Mouse (Mus musculus) intestine, embryonic 14.5 days (tissue): Measurements from ENCODE around the gene Foxa1. TPM values are rescaled to one million over a fixed set of nuclear protein-coding genes. Genes with fewer than 3 reads are reported as not detected.

Source experiments
- ATAC-seq: fragments of 200-750 bp; cut with Nextera tagmentation; replicated peaks from 2 replicates; pipeline ENCODE4 v1.8.0; 2017; ENCODE audit warnings: low read depth, moderate number of reproducible peaks, moderate TSS enrichment, moderate library complexity; ENCODE audit not compliant: low FRiP score, low TSS enrichment
- DNase-seq: peaks from one replicate; pipeline ENCODE4 v3.0.0-alpha.2; 2018; ENCODE audit warnings: low spot score
- H3K27ac ChIP-seq: fragments of 300-500 bp; sonication (generic); 2 replicates; pipeline ENCODE4 v1.5.1; 2014; ENCODE audit warnings: low read depth, mild to moderate bottlenecking, control low read depth
- H3K27me3 ChIP-seq: fragments of 300-500 bp; sonication (generic); replicated peaks from 2 replicates; pipeline ENCODE4 v1.6.1; 2014; ENCODE audit warnings: low read length, control low read depth; ENCODE audit not compliant: control insufficient read depth, insufficient read depth
- H3K36me3 ChIP-seq: fragments of 300-500 bp; sonication (generic); 2 replicates; pipeline ENCODE4 v1.6.1; 2014; ENCODE audit warnings: low read length, control low read depth; ENCODE audit not compliant: control insufficient read depth, insufficient read depth
- H3K4me1 ChIP-seq: fragments of 300-500 bp; sonication (generic); replicated peaks from 2 replicates; pipeline ENCODE4 v1.6.1; 2014; ENCODE audit warnings: low read length, control low read depth, mixed read lengths; ENCODE audit not compliant: control insufficient read depth, insufficient read depth
- H3K4me2 ChIP-seq: fragments of 300-500 bp; sonication (generic); 2 replicates; pipeline ENCODE4 v1.6.1; 2014; ENCODE audit warnings: low read length
- H3K4me3 ChIP-seq: fragments of 300-500 bp; sonication (generic); 2 replicates; pipeline ENCODE4 v1.5.1; 2014; ENCODE audit warnings: low read depth, low read length, control low read depth, mixed read lengths
- H3K9ac ChIP-seq: fragments of 300-500 bp; sonication (generic); 2 replicates; pipeline ENCODE4 v1.6.1; 2014; ENCODE audit warnings: mild to moderate bottlenecking, low read length
- H3K9me3 ChIP-seq: fragments of 300-500 bp; sonication (generic); 2 replicates; pipeline ENCODE4 v1.6.1; 2016; ENCODE audit warnings: low read length, control low read depth; ENCODE audit not compliant: control insufficient read depth
- WGBS: fragments of 180-500 bp; shearing (Covaris S2); extraction: QIAGEN DNeasy Blood & Tissue Kit; methylation state at CpG from one replicate; pipeline ENCODE4 v1.1.7; 2014; 5-methylcytosine and 5-hydroxymethylcytosine counted together
- polyA plus RNA-seq: library from polyadenylated mRNA; unstranded; fragments of >200 nt; fragmentation: Nextera tagmentation; extraction: Ambion mirVana; gene quantifications from 2 replicates; pipeline ENCODE4 v1.2.1, GENCODE M21; 2014

Foxa1 gene
- polyA plus RNA-seq, 1 experiment from 2014 or later = 8.4 TPM

DNA sequence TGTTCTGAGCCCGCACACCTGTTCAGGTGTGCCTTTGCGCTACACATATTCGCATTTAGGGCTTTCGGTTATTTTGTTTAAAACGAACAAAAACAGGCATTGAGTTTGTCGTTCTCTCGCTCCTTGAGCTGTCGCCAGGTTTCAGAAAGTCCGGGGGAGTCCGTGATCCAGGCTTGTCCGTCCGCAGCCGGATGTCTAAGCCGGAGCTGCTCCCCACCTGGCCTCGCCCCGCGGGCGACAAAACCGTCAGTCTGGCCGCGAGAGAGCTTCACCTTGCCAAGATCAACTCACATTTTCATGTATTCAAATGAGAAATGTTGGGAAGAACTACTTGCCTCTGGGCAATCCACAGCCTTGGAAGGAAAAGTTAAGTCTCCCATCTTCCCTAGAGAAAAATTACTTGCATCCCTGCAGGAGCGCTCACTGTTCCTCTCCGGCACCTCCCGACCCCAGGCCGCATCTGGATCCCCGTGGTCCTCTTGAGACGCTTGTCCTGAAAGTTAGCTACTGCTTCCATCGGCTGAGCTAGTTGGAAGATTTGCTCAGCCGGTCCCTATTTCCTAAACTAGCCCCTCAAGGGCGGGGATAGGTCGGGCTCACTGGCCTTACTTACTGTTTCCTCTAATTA, 3.6 kb upstream of the Foxa1 start:
- H3K27ac ChIP-seq = peak overlapping the region; percentile 49; the same call in 1 of the 2 replicates
- H3K9me3 ChIP-seq = no peaks in the 10 kb centered on the region
- peaks cover 100% of the 10 kb centered on the region for H3K27me3 ChIP-seq
- WGBS = 3% methylated on average over 31 of the region's 31 CpGs
- H3K4me2 ChIP-seq = peak overlapping the region; percentile 35
- H3K36me3 ChIP-seq = no peaks in the 10 kb centered on the region
- peak overlapping the region; percentile 27 for H3K4me3 ChIP-seq
- DNase-seq = peak; percentile 71
- 0 out of 2 replicates have a peak, but pooled peaks cover 4% of the 10 kb centered on the region for H3K4me1 ChIP-seq
- no peak for ATAC-seq
- H3K9ac ChIP-seq = peak overlapping the region; percentile 37

DNA sequence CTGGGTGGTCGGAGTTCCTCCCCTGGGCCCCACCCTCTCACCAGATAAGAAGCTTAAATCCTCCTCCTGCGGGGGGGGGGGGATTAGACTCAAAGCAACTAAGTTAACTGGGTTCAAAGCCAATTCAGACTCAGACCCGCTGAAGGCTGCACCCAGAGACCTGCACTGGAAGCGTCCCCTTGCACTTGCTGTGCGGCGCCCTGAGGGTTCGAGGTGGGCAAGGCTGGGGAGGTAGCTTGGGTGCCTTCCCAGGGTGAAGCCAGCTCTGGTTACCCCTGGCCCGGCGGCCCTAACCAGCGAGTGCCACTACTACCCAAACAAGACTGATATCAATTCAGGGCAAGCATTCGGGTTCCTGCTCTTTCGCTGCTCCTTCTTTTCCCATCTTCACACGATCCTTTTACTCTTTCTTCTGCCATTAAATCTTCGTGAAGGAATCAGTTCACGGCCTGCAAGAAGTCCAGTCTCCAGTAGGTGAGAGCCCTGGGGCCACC, 3.0 kb upstream of the Foxa1 start:
- DNase-seq = peak; percentile 74
- no peak for ATAC-seq
- H3K4me1 ChIP-seq = 0 out of 2 replicates have a peak, but pooled peaks cover 6% of the 10 kb centered on the region
- no peaks in the 10 kb centered on the region for H3K9me3 ChIP-seq
- peaks cover 100% of the 10 kb centered on the region for H3K27me3 ChIP-seq
- H3K27ac ChIP-seq = peak overlapping the region; percentile 49
- peak overlapping the region; percentile 27 for H3K4me3 ChIP-seq
- peak overlapping the region; percentile 35 for H3K4me2 ChIP-seq
- H3K36me3 ChIP-seq = no peaks in the 10 kb centered on the region
- under 1% methylated on average over 15 of the region's 15 CpGs for WGBS
- H3K9ac ChIP-seq = peak overlapping the region; percentile 37

DNA sequence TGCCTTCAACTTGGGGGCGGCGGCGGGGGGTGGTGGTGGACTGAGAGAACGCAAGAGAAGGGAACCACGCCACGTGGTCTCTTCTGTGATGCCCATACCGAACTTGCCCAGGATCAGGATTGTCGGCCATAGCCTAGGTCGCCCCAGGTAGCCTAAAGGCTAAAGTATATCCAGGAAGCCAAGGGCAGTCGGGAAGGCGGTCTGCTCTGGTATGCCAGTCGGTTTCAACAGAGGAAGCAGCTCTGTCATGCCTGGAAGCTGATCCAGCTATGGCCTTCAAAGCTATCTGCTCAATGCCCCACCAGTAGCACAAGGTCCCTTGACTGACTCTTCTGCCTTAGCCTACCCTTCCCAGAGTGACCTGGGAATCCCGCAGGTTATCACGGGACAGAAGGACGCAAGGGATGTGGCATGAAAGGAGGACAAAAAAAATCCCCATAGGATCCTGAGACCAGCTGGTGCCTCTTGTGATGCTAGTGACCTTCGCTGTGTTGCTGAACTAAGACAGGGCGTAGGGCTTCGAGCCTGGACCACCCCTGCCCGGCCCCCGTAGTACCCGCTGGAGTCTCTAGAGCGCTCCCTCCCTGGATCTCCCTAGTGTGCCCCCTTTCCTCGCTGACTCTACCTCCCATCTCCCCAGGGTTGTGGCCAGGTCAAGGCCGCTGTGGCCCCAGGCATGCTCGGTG, 2.4 kb upstream of the Foxa1 start:
- DNase-seq = peak; percentile 72
- Histone ChIP-seq H3K27me3 (peaks cover 100% of the 10 kb centered on the region), H3K9ac (no peak overlapping the region), H3K4me3 (0 out of 2 replicates have a peak overlapping the region, but pooled peaks have one; percentile 27), H3K36me3 (no peaks in the 10 kb centered on the region), H3K9me3 (no peaks in the 10 kb centered on the region), H3K27ac (peak overlapping the region; percentile 12), H3K4me1 (0 out of 2 replicates have a peak, but pooled peaks cover 6% of the 10 kb centered on the region), H3K4me2 (peak overlapping the region; percentile 35)
- WGBS = 3% methylated on average over 25 of the region's 25 CpGs
- ATAC-seq = 0 out of 2 replicates have a peak, but pooled peaks have one; percentile 4

DNA sequence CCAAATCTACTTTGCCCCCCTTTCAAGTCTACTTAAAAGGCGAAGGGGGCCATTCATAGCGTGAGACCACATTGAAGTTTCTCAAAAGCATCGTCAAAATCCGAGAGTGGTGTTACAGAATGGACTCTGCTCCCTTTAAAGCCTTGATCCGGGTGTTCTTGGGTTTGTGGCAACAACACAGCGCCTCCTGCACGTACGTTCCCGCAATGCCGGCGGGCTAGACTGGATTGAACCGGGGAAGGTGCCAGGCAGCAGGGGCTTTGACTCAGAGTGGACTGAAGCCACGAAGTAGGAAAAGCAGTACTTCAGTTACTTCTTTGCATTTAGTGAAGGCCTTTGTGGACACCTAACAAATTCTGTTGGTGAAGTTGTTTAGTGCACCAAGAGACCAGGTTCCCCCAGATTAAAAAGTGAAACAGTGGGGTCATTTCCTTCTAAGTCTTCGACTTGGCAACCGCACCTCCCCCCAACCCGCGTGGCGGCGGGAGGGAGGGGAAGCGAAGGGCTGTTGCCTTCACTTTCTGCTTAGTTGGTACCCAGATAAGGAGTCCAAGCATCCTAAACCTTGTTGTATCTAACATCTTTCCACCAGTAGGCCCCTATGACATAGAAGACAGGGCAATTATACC, 1.8 kb upstream of the Foxa1 start:
- ATAC-seq = no peak
- no peak overlapping the region for H3K4me3 ChIP-seq
- 0 out of 2 replicates have a peak, but pooled peaks cover 6% of the 10 kb centered on the region for H3K4me1 ChIP-seq
- under 1% methylated on average over 20 of the region's 20 CpGs for WGBS
- peak; percentile 82 for DNase-seq
- H3K9me3 ChIP-seq = no peaks in the 10 kb centered on the region
- no peaks in the 10 kb centered on the region for H3K36me3 ChIP-seq
- peak overlapping the region; percentile 12 for H3K27ac ChIP-seq
- H3K4me2 ChIP-seq = peak overlapping the region; percentile 35
- no peak overlapping the region for H3K9ac ChIP-seq
- H3K27me3 ChIP-seq = peaks cover 99% of the 10 kb centered on the region

DNA sequence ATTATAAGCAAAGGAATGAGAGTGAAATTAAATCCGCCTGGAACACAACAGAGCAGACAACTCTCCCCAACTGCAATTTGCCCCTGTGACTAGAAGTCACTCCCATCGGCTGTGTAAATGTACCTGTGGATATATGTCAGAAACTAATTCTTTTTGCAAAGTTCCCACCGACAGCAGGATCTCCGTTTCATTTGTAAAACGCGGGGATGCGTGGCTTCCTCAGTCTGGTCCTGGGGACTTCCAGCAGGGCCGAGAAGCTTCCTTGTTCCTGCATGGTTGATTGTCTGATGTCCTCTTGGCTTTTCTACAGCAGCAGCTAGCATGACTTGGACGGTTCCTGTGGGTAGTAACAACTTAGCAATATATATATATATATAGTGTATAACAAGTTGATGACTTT, 1.2 kb upstream of the Foxa1 start:
- Histone ChIP-seq H3K4me3 (no peak overlapping the region), H3K9ac (no peak overlapping the region), H3K27ac (peak overlapping the region; percentile 12; the same call in 1 of the 2 replicates), H3K9me3 (no peaks in the 10 kb centered on the region), H3K4me2 (peak overlapping the region; percentile 35), H3K36me3 (no peaks in the 10 kb centered on the region), H3K4me1 (0 out of 2 replicates have a peak, but pooled peaks cover 6% of the 10 kb centered on the region), H3K27me3 (peaks cover 99% of the 10 kb centered on the region)
- DNase-seq (peak; percentile 73), ATAC-seq (no peak)
- 2% methylated on average over 9 of the region's 9 CpGs for WGBS

DNA sequence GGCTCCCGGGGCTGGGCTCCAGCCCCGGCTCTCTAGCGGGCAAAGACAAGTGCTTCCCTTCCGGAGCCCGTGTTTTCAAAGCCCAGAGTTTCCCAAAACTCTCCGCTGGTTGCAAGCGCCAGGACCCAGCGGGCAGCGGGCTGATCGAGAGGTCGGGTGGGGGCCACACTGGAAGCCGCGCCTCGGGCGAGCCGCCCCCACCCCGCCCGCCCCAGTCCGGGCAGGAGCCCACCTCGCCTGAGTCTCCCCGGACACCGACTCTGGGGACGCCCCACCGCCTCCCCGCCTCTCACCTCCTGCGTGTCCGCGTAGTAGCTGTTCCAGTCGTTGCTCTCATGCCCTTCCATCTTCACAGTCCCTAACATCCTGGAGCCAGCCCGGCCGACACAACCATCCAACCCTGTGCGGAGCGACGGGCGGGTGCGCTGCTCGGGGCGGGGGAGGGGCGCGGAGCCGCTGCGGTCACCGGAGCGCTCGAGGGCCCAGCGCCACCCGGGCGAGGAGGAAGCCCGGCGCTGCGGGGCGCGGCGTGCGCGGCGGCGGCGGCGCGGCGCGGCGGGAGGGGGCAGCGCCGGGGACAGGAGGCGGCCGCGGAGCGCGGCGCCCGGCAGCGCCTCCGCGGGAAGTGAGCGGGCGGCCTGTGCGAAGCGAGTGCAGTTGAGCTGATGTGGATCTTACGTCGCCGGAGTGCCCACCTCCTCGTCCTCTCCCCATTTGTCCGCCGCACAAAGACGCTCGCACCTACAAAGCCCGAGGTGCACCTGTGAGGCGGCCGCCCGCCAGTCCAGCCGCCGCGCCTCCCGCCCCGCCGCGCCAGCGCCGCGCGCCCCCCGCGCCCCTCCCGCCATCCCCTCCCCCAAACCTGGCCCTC, 1.1 kb downstream of the Foxa1 start:
- Histone ChIP-seq H3K27ac (peak overlapping the region; percentile 81), H3K9ac (peak overlapping the region; percentile 65), H3K4me2 (peak overlapping the region; percentile 63), H3K9me3 (no peaks in the 10 kb centered on the region), H3K36me3 (no peaks in the 10 kb centered on the region), H3K4me3 (peak overlapping the region; percentile 52), H3K27me3 (peaks cover 99% of the 10 kb centered on the region), H3K4me1 (0 out of 2 replicates have a peak, but pooled peaks cover 6% of the 10 kb centered on the region)
- WGBS = under 1% methylated on average over 79 of the region's 106 CpGs
- ATAC-seq = peak; percentile 70
- DNase-seq = peak; percentile 81

DNA sequence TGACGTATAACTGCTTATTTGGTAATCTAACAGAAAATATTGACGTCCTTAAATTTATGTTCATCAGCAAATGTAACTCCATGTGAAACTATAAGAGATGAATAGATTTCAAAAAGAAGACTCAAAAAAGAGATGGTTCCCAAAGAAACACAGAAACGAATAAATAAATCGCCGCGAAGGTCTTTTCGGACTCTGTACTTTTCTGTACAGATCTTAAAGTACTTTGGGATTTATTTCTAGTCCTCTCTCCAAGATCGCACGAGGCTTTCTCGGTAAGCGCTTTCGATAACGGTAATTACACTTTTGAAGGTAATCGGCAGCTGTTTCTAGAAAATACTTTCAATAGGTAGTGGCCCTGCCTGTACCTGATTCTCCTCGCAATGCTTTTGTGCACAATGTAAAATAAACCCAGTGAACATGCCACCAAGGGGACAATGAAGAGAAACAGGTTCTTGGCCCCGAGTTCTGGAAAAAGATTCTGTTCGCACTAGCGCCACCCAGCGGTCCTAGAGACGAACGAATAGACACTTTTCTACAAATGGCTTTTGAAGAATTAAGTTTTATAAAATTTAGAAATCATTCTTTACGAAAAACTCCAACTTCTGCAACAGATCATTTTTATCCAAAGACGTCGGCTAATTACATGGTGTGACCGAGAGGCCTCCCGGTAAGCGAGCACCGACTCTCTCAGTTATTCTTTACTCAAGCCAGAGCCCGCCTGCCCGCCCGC, 1.9 kb downstream of the Foxa1 start:
- Histone ChIP-seq H3K27ac (peak overlapping the region; percentile 81), H3K4me1 (0 out of 2 replicates have a peak, but pooled peaks cover 6% of the 10 kb centered on the region)
- 2% methylated on average over 31 of the region's 31 CpGs for WGBS

More for the DNA sequence above, 1.9 kb downstream of the Foxa1 start:
- ATAC-seq (no peak), DNase-seq (peak; percentile 89)
- H3K27me3 ChIP-seq = peaks cover 96% of the 10 kb centered on the region
- H3K9me3 ChIP-seq = no peaks in the 10 kb centered on the region
- no peaks in the 10 kb centered on the region for H3K36me3 ChIP-seq
- H3K9ac ChIP-seq = peak overlapping the region; percentile 65
- H3K4me3 ChIP-seq = peak overlapping the region; percentile 52
- H3K4me2 ChIP-seq = peak overlapping the region; percentile 63
